Mouse (Mus musculus) CD4-positive, CD25-positive, alpha-beta regulatory T cell, adult 2 months (primary cell): ENCODE measurements around the gene Syce3.

Source experiments
- DNase-seq: peaks from one replicate; pipeline ENCODE4 v3.0.0-alpha.2; 2012; ENCODE audit warnings: low read depth, low spot score

The Syce3 gene

DNA sequence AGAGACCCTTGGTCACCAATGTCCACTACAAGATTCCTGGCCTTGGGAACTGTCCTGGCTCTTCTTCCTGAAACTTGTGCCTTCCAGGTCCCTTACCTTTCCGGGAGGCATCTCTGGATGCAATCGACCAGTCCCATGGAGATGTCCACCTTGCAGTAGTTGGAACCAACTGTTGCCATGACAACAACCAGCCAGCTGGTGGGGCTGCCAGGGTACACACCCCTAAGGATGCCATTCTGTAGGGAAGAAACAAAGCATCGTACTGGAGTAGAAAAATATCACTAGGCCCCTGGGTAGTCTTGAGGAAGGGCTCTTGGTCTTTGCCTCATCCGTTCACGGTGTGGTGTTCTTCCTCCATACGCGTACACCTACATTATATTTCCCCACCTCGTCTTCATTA, 14.3 kb upstream of the Syce3 start:
- DNase-seq = no peak

DNA sequence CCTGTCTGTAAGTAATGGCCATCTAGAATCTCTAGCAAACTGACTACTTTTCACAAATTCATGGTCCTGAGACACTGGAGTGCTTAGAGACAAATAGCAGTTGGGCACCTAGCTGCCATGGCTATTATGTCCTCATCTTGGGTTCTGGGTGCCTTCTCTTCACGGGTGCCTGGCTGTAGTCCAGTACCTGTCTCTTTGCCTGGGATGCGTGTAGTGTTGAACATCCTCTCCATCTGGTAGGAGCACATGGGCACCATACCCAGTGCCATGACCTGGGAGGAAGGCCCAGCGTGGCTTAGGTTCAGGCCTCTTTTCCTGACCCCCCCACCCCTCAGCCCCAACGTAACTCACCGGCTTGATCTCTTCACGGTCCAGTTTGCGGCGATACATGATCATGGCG, 11.6 kb upstream of the Syce3 start:
- no peak for DNase-seq

DNA sequence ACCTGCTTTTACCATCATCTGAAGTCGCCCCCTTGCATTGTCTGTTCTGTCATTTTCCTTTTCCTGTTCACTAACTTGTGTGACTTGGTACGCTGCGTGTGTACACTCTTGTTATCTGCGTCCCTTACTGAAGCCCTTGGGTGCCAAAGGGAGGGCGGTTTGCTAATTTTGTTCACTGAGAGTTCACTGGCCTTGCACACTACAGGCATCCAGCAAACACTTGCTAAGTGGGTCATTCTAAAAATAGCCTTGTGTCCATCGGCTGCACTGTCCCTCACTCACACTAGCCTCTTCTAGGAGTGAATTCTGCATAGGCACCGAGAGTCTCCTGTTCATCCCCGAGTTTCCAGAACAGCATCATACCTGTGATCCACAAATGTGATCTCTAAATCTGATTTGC, 5.0 kb upstream of the Syce3 start:
- no peak for DNase-seq

DNA sequence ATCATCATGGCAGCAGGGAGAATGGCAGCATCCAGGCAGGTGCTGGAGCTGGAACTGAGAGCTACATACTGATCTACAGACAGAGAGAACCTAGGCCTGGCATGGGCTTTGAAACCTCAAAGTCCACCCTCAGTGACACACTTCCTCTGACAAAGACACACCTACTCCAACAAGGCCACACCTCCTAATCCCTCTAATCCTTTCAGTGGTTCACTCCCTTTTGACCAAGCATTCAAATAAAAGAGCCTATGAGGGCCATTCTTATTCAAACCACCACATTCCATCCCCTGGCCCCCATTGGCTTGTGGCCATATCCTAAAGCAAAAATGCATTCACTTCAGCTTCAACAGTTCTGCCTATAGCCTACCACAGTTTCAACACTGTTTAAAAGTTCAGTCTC, 3.6 kb downstream of the Syce3 start:
- no peak for DNase-seq

DNA sequence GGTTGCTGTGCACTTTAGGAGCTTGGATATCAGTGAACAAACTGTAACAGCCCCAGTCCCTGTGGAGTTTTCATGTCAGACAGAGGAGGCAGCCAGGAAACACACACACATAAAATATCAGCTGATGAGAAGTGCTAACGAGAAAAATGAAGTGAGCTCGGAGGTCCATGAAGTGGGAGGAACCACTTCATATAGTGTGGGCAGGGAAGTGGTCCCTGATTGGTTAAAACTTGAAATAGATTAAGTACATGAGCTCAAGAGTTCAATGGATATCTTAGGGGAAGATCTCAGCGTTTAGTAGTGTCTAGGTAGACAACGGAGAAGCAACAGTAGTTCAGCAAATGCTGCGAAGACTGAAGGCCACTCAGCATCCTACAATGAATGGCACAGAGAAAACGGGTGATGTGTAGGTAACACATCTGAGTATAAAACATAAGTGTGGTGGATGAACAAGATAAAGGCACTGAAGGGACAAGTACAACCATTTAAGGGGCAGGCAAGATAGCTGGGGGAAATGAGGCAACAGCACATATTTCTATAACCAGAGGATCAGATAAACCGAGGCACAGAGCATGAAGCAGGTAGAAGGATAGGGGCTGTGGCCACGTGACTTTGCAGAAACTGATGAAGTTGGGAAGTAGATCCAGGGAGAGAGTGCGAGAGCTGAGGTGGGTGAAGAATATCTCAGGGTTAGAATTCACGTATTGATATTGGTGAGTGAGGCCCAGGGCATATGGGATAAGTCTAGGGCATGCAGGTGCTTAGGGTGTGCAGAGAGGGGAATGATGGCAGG, 5.3 kb downstream of the Syce3 start:
- DNase-seq = no peak

DNA sequence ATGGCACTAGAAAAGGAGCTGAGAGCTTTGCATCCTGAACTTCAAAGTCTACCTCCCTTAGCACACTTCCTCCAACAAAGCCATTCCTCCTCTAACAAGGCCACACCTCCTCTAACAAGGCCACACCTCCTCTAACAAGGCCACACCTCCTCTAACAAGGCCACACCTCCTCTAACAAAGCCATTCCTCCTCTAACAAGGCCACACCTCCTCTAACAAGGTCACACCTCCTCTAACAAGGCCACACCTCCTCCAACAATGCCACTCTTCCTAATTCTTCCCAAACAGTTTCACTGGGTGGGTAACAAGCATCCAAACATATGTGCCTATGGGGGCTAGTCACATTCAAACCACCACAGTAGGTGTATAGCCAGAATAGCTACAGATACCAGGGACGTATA, 7.8 kb downstream of the Syce3 start:
- DNase-seq = no peak

DNA sequence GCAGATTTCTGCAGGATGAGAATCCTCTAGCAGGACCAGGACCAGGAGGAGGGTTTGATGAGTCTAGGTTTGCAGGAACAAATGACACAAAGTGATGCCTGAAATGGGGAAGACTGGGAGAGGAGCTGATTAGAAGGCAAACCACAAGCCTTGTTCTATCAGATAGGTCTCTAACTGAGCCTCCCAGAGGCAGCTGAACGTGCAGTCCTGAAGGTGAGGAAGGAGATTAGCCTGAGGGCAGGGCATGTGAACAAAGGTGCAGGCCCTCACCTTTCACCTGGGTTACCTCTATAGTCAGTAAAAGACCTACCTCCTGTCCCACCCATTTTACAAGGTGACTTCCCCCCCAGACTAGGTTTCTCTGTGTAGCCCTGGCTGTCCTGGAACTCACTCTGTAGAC, 10.6 kb downstream of the Syce3 start:
- no peak for DNase-seq

DNA sequence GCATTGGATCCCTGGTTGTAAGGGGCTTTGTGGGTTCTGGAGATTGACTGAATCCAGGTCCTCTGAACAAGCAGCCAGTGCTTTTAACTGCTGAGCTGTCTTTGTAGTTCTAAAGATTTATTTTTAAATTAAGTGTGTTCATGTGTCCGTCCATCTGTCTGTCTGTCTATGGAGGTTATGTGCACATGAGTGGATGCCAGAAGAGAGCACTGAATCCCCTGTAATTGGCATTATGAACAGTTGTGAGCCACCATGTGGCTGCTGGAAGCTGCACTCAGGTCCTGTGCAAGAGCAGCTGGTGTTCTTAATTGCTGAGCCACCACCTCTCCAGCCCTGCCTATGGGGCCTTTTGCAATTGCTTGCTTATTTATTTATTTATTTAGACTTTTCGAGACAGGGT, 12.2 kb downstream of the Syce3 start:
- no peak for DNase-seq

DNA sequence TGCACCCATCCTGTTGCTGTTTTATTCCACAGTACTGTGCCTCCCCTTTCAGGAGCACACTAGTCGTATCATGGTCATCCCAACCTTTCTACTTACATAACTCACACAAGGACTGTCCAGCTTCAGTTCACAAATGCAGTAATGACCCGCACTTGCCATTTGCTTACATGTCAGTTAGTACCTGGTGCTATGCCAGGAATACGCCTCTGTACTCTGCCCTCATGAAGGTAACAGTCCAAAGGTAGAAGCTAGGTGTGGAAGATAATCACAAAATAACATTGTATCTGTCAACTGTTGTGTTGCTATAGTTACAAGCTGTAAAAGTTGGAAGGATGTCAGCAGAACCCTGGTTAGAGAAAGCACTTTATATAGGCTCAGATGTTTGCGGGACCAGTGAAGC, 13.4 kb downstream of the Syce3 start:
- no peak for DNase-seq

DNA sequence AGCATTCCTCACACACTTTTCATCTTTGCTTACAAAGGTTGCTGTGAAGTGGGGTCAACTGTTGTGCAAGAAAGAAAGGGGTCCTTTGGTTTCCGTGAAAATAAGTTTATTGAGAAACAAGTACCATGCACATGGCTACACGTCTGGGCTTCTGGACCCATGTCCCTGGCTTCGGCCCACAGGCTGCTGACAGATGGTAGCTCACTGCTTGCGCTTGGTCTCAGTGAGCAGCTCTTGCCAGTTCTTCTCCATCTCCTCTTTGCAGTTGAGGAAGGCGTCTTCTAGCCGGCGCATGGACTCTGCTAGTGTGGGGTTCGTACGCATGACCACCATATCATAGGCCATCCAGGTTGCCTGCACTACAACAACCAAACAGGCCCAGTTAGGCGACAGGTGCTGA, 20.2 kb downstream of the Syce3 start:
- DNase-seq = no peak

DNA sequence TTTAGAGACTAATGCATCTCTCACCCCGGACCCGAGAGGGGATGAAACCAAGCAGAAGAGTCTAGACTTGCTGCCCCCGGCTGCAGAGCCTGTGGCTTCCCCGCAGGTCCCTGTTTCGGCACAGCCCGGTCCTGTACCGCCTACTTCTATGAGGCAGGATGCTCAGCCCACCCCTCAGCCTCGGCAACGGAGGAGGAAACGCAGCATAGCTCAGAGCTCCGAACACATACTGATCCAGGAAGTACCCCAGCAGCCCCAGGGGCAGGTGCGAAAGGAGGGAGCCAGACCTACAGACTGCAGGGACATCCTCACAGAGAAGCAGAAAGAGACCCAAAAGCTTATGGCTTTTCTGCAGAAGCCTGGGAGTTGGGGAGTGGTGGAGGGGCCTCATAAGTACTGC, 23.2 kb downstream of the Syce3 start:
- DNase-seq = peak; percentile 50

DNA sequence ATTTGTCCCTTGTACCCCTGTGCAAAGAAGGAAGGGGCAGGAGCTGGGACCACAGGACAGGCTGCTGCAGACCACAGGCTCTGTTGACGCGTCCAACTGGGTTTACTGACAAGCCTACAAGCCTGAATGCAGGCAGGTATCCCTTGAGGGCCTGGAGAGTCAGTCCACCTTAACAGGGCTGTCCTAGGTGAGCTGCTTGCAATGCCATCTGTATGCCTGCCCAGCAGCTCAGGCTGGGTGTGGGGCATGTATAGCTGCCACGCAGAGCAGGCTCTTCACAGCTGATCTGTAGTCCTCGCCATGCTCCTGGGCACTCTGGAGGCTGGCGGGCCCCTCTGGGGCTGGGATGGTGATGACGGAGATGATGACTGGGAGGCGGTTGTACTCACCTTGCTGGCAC, 25.7 kb downstream of the Syce3 start, which contains the start of gene Klhdc7b:
TSS of gene Klhdc7b (plus strand) at position 301 of the 400 bp plus-strand sequence.
- DNase-seq = no peak

DNA sequence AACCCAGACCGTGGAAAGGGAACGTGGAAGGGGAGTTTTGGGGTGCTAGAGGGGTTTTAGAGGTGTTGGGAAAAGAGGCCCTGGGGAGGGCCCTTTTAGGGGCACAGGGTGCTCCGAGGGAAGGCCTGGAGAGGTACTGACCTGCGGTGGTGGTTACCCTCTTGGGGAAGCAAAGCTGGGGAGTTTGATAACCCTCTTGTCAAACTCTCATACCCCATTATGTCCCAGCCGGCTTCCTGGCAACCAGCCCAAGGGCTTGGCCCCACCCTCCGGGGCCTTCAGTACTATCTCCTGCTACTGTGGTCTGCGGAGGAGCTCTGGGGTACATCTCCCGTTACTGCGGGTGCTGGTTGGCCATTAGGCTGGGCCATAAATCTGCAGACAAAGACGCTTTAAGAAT, 30.9 kb downstream of the Syce3 start:
- DNase-seq = no peak

DNA sequence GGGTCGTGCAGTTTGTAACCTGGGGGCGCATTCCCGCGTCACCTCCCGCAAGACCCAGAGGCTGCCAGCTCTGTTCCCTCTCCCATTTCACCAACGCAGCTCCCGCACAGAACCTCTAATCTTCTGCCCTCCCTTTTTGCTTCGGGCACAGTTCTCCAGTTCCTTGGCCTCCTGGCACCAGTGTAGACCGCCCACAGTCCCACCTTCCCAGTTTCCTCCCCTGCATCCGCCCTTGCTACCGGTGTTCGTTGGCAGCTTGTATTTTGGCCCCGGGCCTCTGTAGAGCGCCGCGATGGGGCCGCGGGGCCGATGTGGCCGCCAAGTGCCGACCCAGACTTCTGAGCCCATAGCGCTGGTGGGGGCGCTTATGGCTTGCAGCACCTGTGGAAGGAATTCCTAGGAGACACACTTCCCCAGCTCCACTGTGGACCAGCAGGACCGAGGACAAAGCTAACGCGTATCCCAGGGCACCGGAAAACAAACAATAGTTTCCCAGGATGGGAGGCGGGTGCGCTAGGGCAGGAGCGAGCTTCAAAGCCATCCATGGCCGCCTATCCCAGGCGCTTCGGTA, 31.4 kb downstream of the Syce3 start, which contains the start of gene Odf3b:
TSS of gene Odf3b (minus strand) at position 452 of the 571 bp plus-strand sequence.
- DNase-seq = peak; percentile 39

DNA sequence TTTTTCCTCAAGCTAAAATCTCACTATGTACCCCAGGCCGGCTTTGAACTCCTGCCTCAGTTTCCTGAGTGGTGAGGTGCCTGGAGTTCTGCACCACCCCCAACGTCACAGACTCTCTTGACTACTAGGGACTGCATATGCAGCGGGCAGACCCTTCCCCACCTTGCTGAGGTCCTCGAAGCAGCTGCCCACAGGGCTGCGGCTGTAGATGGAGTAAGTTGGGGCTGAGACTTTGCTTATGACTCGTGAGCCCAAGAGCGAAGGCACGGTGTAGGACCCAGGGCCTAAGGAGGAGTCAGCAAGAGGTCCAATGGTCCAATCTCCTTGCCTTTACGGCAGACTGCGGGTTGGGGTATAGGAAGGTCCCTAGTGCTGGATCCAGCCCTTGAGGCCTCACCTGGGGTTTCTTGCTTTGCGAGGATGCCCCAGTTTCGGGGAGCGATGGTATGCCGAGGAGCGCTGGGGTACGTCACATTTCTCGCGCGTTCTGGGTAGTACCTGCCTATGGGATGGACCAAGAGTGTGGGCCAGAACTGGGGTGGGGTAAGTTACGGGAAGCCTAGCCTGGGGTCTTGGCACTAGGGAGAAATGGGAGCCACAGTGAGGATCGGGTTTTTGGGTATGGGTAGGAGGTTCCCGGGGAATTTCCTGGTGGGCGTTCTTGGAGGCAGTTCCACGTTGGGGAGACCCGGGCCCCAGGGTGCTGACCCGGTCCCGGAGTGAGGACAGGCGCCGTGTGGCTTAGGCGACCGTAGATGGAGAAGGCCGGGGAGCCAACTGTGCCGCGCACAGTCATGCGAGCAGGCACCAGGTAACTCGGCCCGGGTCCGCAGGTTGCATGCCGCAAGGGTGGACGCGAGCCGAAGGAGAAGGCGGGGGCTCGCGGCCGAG, 32.1 kb downstream of the Syce3 start:
- no peak for DNase-seq

DNA sequence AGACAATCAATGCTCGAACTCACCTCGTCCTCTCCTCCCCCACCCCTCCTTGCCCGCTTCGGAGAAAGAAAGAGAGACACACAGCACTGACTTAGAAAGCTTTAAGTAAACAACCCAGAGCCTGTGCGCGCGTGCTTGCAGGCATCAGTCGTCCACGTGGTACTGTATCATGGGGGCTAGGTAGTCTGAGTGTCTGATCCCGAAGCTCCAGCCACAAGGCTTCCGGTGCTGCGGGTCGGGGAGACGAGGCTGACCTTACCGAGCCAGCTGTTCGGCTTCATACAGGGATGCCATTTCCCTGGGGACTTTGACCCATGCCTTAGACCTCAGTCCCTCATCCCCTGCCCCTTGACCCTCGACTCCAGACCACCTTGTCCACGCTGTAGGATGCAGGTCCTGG, 32.9 kb downstream of the Syce3 start:
- no peak for DNase-seq

DNA sequence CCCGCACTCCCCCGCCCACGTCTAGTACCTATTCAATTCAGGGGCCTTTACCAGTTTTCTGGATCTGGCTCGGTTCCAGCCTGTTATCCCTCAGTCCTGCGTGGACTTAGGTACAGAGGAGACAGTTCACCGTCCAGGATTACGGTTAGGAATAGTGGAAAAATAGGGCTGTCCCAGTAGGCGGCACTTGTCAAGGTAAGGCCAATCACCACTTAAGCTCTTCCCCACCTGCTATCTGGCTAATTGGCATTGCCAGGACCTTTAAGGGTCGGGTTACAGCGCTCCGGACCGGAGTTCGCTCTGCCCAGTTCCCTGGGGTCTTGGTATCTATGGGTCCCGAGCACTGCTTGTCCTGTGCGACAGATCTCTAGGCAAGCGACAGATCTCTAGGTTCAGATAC, 33.3 kb downstream of the Syce3 start, which contains the start of gene Tymp:
TSS of gene Tymp (minus strand) at position 83 of the 400 bp plus-strand sequence.
- DNase-seq = no peak

DNA sequence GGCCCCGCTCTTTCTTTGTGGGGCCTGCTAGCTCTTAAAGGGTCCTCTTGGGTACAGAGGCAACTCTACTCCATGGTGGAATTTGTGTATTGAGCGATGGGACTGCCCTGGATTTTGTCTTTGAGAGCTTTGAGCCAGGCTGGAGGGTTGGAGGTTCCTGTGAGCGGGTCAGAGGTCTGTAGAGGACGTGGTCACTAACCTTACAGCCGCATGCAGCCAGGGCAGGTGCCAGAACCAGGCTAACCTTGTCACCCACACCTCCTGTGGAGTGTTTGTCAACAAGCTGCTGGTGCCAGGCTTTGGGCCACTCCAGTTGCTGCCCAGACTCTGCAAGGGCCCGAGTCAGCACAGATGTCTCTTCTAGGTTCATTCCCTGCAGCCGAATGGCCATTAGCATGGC, 34.3 kb downstream of the Syce3 start:
- DNase-seq = no peak

DNA sequence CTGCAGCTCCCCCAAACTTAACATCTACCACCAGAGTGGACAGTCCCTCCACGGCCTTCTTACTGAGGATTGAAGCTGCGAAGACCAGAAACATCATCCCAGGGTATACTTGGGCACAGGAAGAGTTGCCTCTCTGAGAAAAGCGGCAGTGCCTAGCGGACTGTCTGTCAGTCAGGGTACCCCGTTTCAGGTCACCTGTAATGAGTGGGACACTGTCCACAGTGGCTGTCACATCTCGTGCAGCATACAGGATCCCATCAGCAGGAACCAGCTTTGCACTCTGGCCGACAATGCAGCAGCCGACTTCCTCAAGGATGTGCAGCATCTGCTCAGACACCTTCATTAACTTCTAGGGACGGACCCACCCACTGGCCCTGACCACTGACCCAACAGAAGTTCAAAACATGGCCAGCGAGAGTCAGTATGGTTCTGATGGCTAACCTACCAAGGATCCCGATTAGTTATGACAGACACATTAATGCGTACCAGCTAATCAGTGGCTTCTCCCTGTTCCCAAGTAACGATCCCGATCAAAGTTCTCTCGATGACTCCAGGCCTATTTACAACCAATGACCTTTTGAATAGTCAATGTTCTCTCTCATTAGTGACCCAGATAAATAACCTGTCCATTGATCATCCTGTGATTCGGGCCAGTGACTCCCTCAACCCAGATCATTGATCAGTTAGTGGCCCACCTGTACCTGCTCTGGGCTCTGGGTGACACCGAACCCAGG, 35.3 kb downstream of the Syce3 start:
- no peak for DNase-seq

DNA sequence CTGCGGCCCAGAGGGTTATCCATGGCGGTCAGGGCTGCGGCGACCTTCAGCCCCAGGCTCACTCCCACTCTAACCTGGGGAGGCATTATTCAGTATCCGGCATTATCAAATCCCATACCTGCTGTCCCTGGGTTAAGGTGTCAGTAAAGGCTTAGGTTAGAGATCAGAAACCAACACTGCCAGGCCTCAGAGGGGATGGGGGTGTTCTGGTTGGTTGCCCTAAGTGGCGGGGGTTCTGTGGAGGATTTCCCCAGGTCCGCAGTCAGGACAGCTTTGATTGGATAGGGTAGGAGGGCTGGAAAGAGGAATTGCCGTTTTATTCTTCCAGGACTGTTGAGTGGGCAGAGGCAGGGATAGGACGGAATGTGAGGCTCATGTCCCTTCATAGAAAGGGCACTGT, 36.0 kb downstream of the Syce3 start:
- no peak for DNase-seq

DNA sequence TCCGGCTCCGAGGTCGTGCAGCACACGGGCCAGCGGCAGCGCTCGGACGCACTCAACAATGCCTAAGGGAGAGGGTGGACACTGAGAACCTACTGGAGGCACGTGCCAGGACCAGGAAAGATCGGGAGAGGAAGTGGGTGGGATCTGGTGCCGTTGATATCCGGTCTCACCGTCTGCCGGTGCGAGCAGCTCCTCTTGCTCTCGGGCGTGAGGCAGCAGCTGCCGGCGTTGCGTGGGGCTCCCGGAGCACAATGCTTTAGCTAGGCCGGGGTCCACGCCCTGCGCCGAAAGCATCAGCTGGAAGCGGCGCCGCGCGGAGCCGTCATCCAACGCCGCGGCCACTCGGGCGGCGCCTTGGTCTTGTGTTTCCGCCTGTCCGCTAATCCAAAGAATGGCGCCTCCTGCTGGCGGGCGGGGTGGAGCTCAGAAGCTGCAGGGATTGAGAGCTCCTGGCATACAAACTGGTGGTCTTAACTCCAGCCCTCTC, 36.5 kb downstream of the Syce3 start, which contains the start of gene Sco2:
TSS of gene Sco2 (minus strand) at position 85 of the 487 bp plus-strand sequence.
- DNase-seq = peak; percentile 92
